Mouse (Mus musculus) lung, embryonic 15.5 days (tissue): Measurements from ENCODE around the gene Cdkn2b. TPM values are rescaled to one million over a fixed set of nuclear protein-coding genes. Genes with fewer than 3 reads are reported as not detected.

Experiments
- ATAC-seq: fragments of 200-750 bp; cut with Nextera tagmentation; 2 replicates; pipeline ENCODE4 v1.8.0; 2017; ENCODE audit warnings: moderate number of reproducible peaks, borderline replicate concordance; ENCODE audit not compliant: low FRiP score, low TSS enrichment; ENCODE audit errors: extremely low read depth
- H3K27ac ChIP-seq: fragments of 300-500 bp; sonication (generic); 2 replicates; pipeline ENCODE4 v1.5.1; 2015; ENCODE audit warnings: moderate library complexity, mild to moderate bottlenecking, inconsistent platforms
- H3K27me3 ChIP-seq: fragments of 300-500 bp; sonication (generic); 2 replicates; pipeline ENCODE4 v1.6.1; 2015; ENCODE audit warnings: inconsistent platforms
- H3K36me3 ChIP-seq: fragments of 300-500 bp; sonication (generic); 2 replicates; pipeline ENCODE4 v1.6.1; 2015; ENCODE audit warnings: inconsistent platforms
- H3K4me1 ChIP-seq: fragments of 300-500 bp; sonication (generic); 2 replicates; pipeline ENCODE4 v1.6.1; 2015; ENCODE audit warnings: inconsistent platforms
- H3K4me2 ChIP-seq: fragments of 300-500 bp; sonication (generic); 2 replicates; pipeline ENCODE4 v1.6.1; 2015; ENCODE audit warnings: inconsistent platforms, mild to moderate bottlenecking, moderate library complexity
- H3K4me3 ChIP-seq: fragments of 300-500 bp; sonication (generic); 2 replicates; pipeline ENCODE4 v1.5.1; 2015; ENCODE audit warnings: mild to moderate bottlenecking, inconsistent platforms
- H3K9ac ChIP-seq: fragments of 300-500 bp; sonication (generic); 2 replicates; pipeline ENCODE4 v1.6.1; 2015; ENCODE audit warnings: inconsistent platforms
- H3K9me3 ChIP-seq: fragments of 300-500 bp; sonication (generic); 2 replicates; pipeline ENCODE4 v1.6.1; 2016; ENCODE audit warnings: inconsistent platforms
- WGBS: fragments of 180-500 bp; shearing (Covaris S2); methylation state at CpG from one replicate; pipeline ENCODE4 v1.1.7; 2015; 5-methylcytosine and 5-hydroxymethylcytosine counted together
- polyA plus RNA-seq: library from polyadenylated mRNA; unstranded; fragments of >200 nt; fragmentation: Nextera tagmentation; extraction: Ambion mirVana; gene quantifications from 2 replicates; pipeline ENCODE4 v1.2.1, GENCODE M21; 2015

Cdkn2b gene
- polyA plus RNA-seq, 1 experiment from 2014 or later = 4.1 TPM

- Histone ChIP-seq H3K4me2 (no peak overlapping the region), H3K27me3 (peaks cover 82% of the 10 kb centered on the region), H3K4me3 (no peak overlapping the region), H3K9me3 (no peaks in the 10 kb centered on the region), H3K9ac (no peak overlapping the region), H3K36me3 (no peaks in the 10 kb centered on the region), H3K4me1 (peaks cover 6% of the 10 kb centered on the region; the same call in 1 of the 2 replicates), H3K27ac (no peak overlapping the region)
- ATAC-seq = no peak
- WGBS = 31% methylated on average over 7 of the region's 7 CpGs
Observed at GRCm38 (mm10) chr4:89285688-89286087, 25.2 kb downstream of the Cdkn2b start.

- 2% methylated on average over 12 of the region's 12 CpGs for WGBS
- ATAC-seq = no peak
- no peak overlapping the region for H3K4me2 ChIP-seq
Observed at GRCm38 (mm10) chr4:89282661-89283060, 28.2 kb downstream of the Cdkn2b start.

DNA sequence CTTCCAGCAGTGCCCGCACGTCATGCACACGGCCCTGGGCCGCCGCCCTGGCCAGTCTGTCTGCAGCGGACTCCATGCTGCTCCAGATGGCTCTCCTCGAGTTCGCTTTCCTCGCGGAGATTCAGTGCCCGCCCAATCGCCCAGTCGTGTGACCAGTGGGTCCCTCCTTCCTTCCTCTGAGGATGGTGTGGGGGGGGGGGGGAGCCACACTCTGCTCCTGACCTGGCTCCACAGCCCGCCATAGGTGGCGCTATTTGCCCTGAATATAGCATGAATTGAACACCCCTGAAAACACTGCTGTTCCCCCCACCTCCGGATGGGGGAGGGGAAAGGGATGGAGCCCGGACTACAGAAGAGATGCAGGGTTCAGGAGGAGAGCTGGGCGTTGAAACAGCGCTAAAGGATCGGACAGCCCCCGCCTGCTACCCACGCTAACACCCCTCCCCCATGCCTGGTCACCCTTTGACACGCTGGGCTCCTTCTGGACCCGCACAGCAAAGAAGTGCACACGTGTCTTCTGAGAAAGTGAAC is 28.7 kb downstream of the Cdkn2b start:
- H3K27ac ChIP-seq = no peak overlapping the region
- no peak overlapping the region for H3K9ac ChIP-seq
- H3K9me3 ChIP-seq = no peaks in the 10 kb centered on the region
- H3K36me3 ChIP-seq = no peaks in the 10 kb centered on the region
- H3K4me3 ChIP-seq = 0 out of 2 replicates have a peak overlapping the region, but pooled peaks have one; percentile 5
- H3K27me3 ChIP-seq = peaks cover 84% of the 10 kb centered on the region
- WGBS = 2% methylated on average over 25 of the region's 25 CpGs
- peak; percentile 64; the same call in 1 of the 2 replicates for ATAC-seq
- H3K4me2 ChIP-seq = peak overlapping the region; percentile 27
- H3K4me1 ChIP-seq = peaks cover 6% of the 10 kb centered on the region; the same call in 1 of the 2 replicates

More at GRCm38 (mm10) chr4:89282661-89283060, 28.2 kb downstream of the Cdkn2b start:
- H3K36me3 ChIP-seq = no peaks in the 10 kb centered on the region
- H3K9ac ChIP-seq = no peak overlapping the region
- H3K27me3 ChIP-seq = peaks cover 82% of the 10 kb centered on the region
- H3K4me3 ChIP-seq = no peak overlapping the region
- no peaks in the 10 kb centered on the region for H3K9me3 ChIP-seq
- H3K27ac ChIP-seq = no peak overlapping the region
- peaks cover 6% of the 10 kb centered on the region; the same call in 1 of the 2 replicates for H3K4me1 ChIP-seq

GRCm38 (mm10) chr4:89281236-89281635 is 29.6 kb downstream of the Cdkn2b start:
- Histone ChIP-seq H3K9me3 (no peaks in the 10 kb centered on the region), H3K4me1 (peaks cover 6% of the 10 kb centered on the region; the same call in 1 of the 2 replicates), H3K36me3 (no peaks in the 10 kb centered on the region), H3K27ac (no peak overlapping the region), H3K9ac (no peak overlapping the region), H3K4me3 (no peak overlapping the region), H3K27me3 (peaks cover 87% of the 10 kb centered on the region), H3K4me2 (no peak overlapping the region)
- no peak for ATAC-seq
- 2% methylated on average over 7 of the region's 7 CpGs for WGBS

DNA sequence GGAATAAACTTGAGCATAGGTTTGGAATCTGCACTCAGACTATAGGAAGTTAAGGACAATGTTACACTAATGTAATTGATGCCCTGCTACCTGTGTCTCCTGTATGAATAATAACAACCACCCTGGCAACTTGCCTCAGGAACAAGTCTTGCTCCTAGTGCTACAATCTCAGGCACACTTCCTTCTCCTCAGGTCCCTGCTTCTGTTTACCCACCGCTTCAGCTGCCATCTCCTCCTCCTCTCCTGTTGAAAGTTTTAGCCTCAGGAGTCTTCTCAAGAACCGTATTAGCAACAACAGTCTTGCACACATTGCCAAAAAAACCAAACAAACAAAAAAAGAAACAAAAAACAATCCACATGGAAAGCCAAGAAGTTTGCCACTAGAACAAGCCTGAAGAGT is 31.2 kb downstream of the Cdkn2b start:
- WGBS = 0% methylated on average over 2 of the region's 2 CpGs
- Histone ChIP-seq H3K4me2 (no peak overlapping the region), H3K27me3 (peaks cover 93% of the 10 kb centered on the region), H3K4me1 (peaks cover 6% of the 10 kb centered on the region; the same call in 1 of the 2 replicates), H3K9me3 (no peaks in the 10 kb centered on the region), H3K9ac (no peak overlapping the region), H3K36me3 (no peaks in the 10 kb centered on the region), H3K27ac (no peak overlapping the region), H3K4me3 (no peak overlapping the region)
- no peak for ATAC-seq

DNA sequence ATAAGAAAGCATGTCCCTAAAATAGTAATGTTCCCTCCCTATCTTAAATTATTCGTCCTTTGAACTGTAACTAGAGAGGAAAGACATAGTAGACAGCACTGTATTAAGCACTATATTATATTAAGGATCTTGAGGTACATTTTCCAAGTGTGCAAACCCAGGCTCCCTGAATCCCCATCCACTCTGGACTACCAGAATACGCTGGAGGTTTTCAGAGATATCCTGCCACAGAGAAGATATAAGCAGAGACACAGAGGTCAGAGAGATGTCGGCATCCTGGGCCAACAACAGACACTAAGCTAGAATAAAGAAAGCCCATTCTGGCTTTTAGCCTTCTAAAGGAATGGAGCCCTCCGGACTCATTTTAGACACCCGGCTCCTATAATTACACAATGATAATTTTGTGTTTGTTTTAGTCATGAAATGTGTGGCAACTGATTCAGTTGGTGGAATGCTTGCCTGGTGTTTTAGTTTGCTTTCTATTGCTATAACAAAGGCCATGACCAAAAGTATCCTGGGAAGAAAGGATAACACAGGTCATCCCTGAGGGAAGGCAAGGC is 33.4 kb downstream of the Cdkn2b start:
- WGBS = 5% methylated on average over 5 of the region's 5 CpGs

GRCm38 (mm10) chr4:89276669-89277219 is 34.1 kb downstream of the Cdkn2b start:
- Histone ChIP-seq H3K9me3 (no peaks in the 10 kb centered on the region), H3K27me3 (peaks cover 99% of the 10 kb centered on the region), H3K4me1 (peaks cover under 1% of the 10 kb centered on the region; the same call in 1 of the 2 replicates), H3K27ac (no peak overlapping the region), H3K9ac (no peak overlapping the region), H3K4me2 (no peak overlapping the region), H3K36me3 (no peaks in the 10 kb centered on the region), H3K4me3 (no peak overlapping the region)
- 1% methylated on average over 37 of the region's 37 CpGs for WGBS
- no peak for ATAC-seq

More for the DNA sequence above, 33.4 kb downstream of the Cdkn2b start:
- Histone ChIP-seq H3K4me2 (no peak overlapping the region), H3K9me3 (no peaks in the 10 kb centered on the region), H3K36me3 (no peaks in the 10 kb centered on the region), H3K9ac (no peak overlapping the region), H3K27me3 (peaks cover 99% of the 10 kb centered on the region), H3K27ac (no peak overlapping the region), H3K4me1 (peaks cover 6% of the 10 kb centered on the region; the same call in 1 of the 2 replicates), H3K4me3 (no peak overlapping the region)
- no peak for ATAC-seq

DNA sequence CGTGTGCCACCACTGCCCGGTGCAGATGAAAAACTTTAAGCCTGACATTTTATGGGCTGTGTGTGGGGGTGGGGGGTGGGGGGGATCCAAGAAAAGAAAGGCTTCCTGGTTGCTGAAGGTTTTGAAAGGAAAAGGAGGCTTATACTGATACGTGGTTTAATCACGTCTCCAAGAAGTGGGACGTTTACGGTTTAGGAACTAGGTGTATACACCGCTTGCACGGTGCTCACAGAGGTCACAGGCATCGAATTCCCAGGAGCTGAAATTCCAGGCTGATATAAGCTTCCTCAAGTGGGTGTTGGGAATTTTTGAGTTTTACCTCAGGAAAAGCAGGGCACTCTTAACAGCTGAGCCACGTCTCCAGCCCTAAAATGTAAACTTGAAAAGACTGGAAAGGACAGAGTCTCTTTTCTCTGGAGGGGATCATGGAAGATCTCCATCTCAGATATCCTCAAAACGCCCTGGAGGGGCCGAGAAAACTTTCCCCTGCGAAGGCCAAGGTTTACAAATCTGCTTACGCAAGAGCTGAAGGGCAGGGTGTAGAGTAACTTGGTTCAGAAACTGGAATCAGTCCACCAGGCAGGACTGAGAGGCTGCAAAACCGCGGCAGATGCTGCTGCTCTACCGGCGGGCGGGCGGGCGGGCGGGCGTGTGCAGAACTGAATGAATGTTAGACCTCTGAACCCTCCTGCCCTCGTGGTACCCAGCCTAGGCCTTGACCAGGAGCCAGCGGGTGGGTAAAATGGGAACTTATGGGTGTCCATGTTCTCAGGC is 34.8 kb downstream of the Cdkn2b start:
- no peak for ATAC-seq
- peaks cover 97% of the 10 kb centered on the region for H3K27me3 ChIP-seq
- H3K9me3 ChIP-seq = no peaks in the 10 kb centered on the region
- no peak overlapping the region for H3K9ac ChIP-seq
- H3K4me2 ChIP-seq = no peak overlapping the region
- no peaks in the 10 kb centered on the region for H3K4me1 ChIP-seq
- no peaks in the 10 kb centered on the region for H3K36me3 ChIP-seq
- no peak overlapping the region for H3K27ac ChIP-seq
- H3K4me3 ChIP-seq = no peak overlapping the region
- 4% methylated on average over 25 of the region's 25 CpGs for WGBS

DNA sequence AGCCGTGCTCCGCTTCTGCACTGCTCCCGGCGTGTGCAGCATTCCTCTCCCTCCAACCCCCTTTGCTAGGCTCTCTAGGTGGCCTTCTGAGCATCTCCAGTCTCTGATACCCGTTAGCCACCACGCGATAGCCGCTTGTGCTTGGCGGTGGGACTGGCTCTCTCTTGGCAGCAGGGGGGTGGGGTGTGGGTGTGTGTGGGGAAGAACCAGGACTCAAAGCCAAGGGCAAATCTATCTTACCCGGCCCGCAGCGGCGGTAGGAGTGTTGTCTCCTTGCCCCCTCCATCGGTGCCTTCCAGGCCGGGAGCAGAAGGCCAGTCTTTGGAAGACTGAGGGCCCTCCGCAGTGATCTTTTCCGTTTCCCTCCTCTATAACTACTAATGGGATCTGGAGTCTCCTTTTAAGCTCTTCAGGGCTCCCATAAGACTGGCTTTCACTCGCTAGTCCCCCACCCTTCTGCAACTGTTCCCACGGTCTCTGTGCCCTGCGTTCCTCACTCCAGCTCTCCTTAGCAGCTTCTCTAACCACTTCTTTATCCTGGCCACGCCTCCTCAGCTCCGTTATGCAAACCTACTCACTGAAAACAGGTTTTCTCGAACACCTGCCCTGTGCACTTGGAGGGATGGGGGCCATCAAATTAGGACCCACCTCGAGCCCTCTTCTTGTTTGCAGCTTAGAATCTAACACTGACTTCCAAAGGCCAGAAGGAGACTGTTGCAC is 35.9 kb downstream of the Cdkn2b start:
- under 1% methylated on average over 24 of the region's 24 CpGs for WGBS
- H3K9me3 ChIP-seq = no peaks in the 10 kb centered on the region
- H3K4me2 ChIP-seq = no peak overlapping the region
- H3K4me3 ChIP-seq = no peak overlapping the region
- H3K36me3 ChIP-seq = no peaks in the 10 kb centered on the region
- H3K4me1 ChIP-seq = no peaks in the 10 kb centered on the region
- H3K9ac ChIP-seq = no peak overlapping the region
- no peak overlapping the region for H3K27ac ChIP-seq
- H3K27me3 ChIP-seq = peaks cover 96% of the 10 kb centered on the region
- ATAC-seq = no peak

- no peaks in the 10 kb centered on the region for H3K9me3 ChIP-seq
- no peak overlapping the region for H3K27ac ChIP-seq
- H3K4me1 ChIP-seq = no peaks in the 10 kb centered on the region
- no peak overlapping the region for H3K4me2 ChIP-seq
- no peak overlapping the region for H3K4me3 ChIP-seq
- no peak overlapping the region for H3K9ac ChIP-seq
- H3K36me3 ChIP-seq = no peaks in the 10 kb centered on the region
- 3% methylated on average over 14 of the region's 14 CpGs for WGBS
- peaks cover 86% of the 10 kb centered on the region for H3K27me3 ChIP-seq
- no peak for ATAC-seq
Observed at GRCm38 (mm10) chr4:89274006-89274405, 36.8 kb downstream of the Cdkn2b start.

DNA sequence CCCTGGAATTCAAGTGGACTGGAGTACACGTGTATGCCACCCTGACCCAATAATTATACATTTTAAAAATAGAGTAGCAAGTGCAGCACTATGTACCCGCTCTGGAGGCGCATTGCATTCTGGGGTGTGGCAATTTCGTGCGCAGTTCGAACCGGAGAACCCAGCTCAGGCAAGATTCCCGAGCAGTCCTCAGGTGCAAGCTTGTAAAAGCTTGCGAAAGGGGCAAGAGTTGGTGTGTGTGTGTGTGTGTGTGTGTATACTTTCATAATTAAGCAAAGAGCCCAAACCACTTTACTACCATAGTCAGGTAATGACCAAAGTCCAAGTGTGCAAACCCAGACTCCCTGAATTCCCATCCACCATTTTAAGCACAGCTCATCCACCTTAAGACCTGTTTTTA is 37.3 kb downstream of the Cdkn2b start:
- under 1% methylated on average over 9 of the region's 9 CpGs for WGBS
- H3K4me3 ChIP-seq = no peak overlapping the region
- no peak overlapping the region for H3K4me2 ChIP-seq
- H3K36me3 ChIP-seq = no peaks in the 10 kb centered on the region
- no peaks in the 10 kb centered on the region for H3K9me3 ChIP-seq
- H3K4me1 ChIP-seq = no peaks in the 10 kb centered on the region
- H3K27ac ChIP-seq = no peak overlapping the region
- H3K9ac ChIP-seq = no peak overlapping the region
- H3K27me3 ChIP-seq = peaks cover 82% of the 10 kb centered on the region
- ATAC-seq = no peak
